Mouse (Mus musculus) heart, embryonic 13.5 days (tissue): ENCODE measurements around the gene Cxcl16. TPM values are rescaled to one million over a fixed set of nuclear protein-coding genes. Genes with fewer than 3 reads are reported as not detected.

Source experiments
- ATAC-seq: fragments of 200-750 bp; cut with Nextera tagmentation; 2 replicates; pipeline ENCODE4 v1.8.0; 2017; ENCODE audit warnings: moderate TSS enrichment; ENCODE audit not compliant: insufficient number of reproducible peaks, low FRiP score, low TSS enrichment; ENCODE audit errors: extremely low read depth
- H3K27ac ChIP-seq: fragments of 300-500 bp; sonication (generic); replicated peaks from 2 replicates; pipeline ENCODE4 v1.5.1; 2015; ENCODE audit warnings: moderate library complexity, mild to moderate bottlenecking, inconsistent platforms
- H3K27me3 ChIP-seq: fragments of 300-500 bp; sonication (generic); replicated peaks from 2 replicates; pipeline ENCODE4 v1.6.1; 2015; ENCODE audit warnings: mild to moderate bottlenecking, inconsistent platforms
- H3K36me3 ChIP-seq: fragments of 300-500 bp; sonication (generic); 2 replicates; pipeline ENCODE4 v1.6.1; 2015; ENCODE audit warnings: mild to moderate bottlenecking, inconsistent platforms
- H3K4me1 ChIP-seq: fragments of 300-500 bp; sonication (generic); 2 replicates; pipeline ENCODE4 v1.6.1; 2015; ENCODE audit warnings: inconsistent platforms
- H3K4me2 ChIP-seq: fragments of 300-500 bp; sonication (generic); 2 replicates; pipeline ENCODE4 v1.6.1; 2015; ENCODE audit warnings: inconsistent platforms, mild to moderate bottlenecking, moderate library complexity
- H3K4me3 ChIP-seq: fragments of 300-500 bp; sonication (generic); 2 replicates; pipeline ENCODE4 v1.5.1; 2015; ENCODE audit warnings: moderate library complexity, mild to moderate bottlenecking, inconsistent platforms
- H3K9ac ChIP-seq: fragments of 300-500 bp; sonication (generic); 2 replicates; pipeline ENCODE4 v1.6.1; 2015; ENCODE audit warnings: inconsistent platforms, mild to moderate bottlenecking, moderate library complexity
- H3K9me3 ChIP-seq: fragments of 300-500 bp; sonication (generic); 2 replicates; pipeline ENCODE4 v1.6.1; 2016; ENCODE audit warnings: inconsistent platforms
- WGBS: fragments of 180-500 bp; shearing (Covaris S2); methylation state at CpG from one replicate; pipeline ENCODE4 v1.1.7; 2015; ENCODE audit warnings: mixed read lengths; 5-methylcytosine and 5-hydroxymethylcytosine counted together
- polyA plus RNA-seq: library from polyadenylated mRNA; unstranded; fragments of >200 nt; fragmentation: Nextera tagmentation; extraction: Ambion mirVana; gene quantifications from 2 replicates; pipeline ENCODE4 v1.2.1, GENCODE M21; 2015

Cxcl16 gene
- 6.8 and 6.9 TPM in 2 replicates for polyA plus RNA-seq

- no peak for ATAC-seq
- Histone ChIP-seq H3K36me3 (peaks cover 9% of the 10 kb centered on the region), H3K4me2 (peak within 1 kb of the TSS; percentile 88), H3K9ac (peak within 1 kb of the TSS; percentile 84), H3K4me3 (peak within 1 kb of the TSS; percentile 65), H3K4me1 (peaks cover 9% of the 10 kb centered on the region), H3K9me3 (peaks cover 3% of the 10 kb centered on the region; the same call in 1 of the 2 replicates), H3K27ac (0 out of 2 replicates have a peak within 1 kb of the TSS, but pooled peaks have one; percentile 29), H3K27me3 (peaks cover 52% of the 10 kb centered on the region)
- 2% methylated on average over 30 of the region's 30 CpGs for WGBS
Observed at GRCm38 (mm10) chr11:70459601-70460101, at the start of gene Cxcl16. Gene Cxcl16, minus strand, starts transcription at chr11:70459984.

- Histone ChIP-seq H3K9ac (no peak overlapping the region), H3K4me2 (no peak overlapping the region), H3K9me3 (no peaks in the 10 kb centered on the region), H3K36me3 (no peaks in the 10 kb centered on the region), H3K27ac (no peak overlapping the region), H3K4me1 (peaks cover 9% of the 10 kb centered on the region; the same call in 1 of the 2 replicates), H3K27me3 (peaks cover 49% of the 10 kb centered on the region), H3K4me3 (no peak overlapping the region)
- no peak for ATAC-seq
- 67% methylated on average over 7 of the region's 7 CpGs for WGBS
Observed at GRCm38 (mm10) chr11:70506962-70507515, 47.3 kb upstream of the Cxcl16 start.

GRCm38 (mm10) chr11:70506385-70506784 lies 46.6 kb upstream of the Cxcl16 start:
- H3K4me1 ChIP-seq: peaks cover 9% of the 10 kb centered on the region; the same call in 1 of the 2 replicates
- H3K4me3 ChIP-seq: no peak overlapping the region
- H3K4me2 ChIP-seq: peak overlapping the region; percentile 37; the same call in 1 of the 2 replicates
- H3K27me3 ChIP-seq: peaks cover 49% of the 10 kb centered on the region
- no peak overlapping the region for H3K27ac ChIP-seq
- H3K9ac ChIP-seq: no peak overlapping the region
- no peaks in the 10 kb centered on the region for H3K36me3 ChIP-seq
- no peak for ATAC-seq
- H3K9me3 ChIP-seq: no peaks in the 10 kb centered on the region
- WGBS: 22% methylated on average over 4 of the region's 4 CpGs

DNA sequence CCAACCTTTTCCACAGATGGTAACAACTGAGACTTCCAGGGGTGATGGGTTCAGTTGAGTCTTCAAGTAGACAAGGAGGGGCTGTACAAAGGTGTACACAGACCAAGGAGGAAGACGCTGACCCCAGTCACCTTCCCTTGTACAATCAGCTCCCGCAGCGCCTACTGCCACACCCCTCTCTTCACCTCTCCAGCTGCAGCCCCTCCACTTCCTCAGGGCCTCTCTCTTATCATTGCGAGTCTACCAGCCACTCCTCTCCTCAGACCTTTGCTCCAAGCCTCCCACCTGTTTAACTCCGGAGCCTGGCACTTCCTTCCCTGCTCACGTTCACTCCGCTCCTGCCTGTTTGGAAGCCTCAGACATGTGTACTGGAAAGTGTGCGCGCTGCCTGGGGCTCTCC lies 45.2 kb upstream of the Cxcl16 start, which contains the start of gene Tm4sf5:
Gene Tm4sf5, plus strand, starts transcription at position 275 of the 400 bp plus-strand sequence.
- no peak within 1 kb of the TSS for H3K4me3 ChIP-seq
- H3K4me2 ChIP-seq: no peak within 1 kb of the TSS
- H3K27ac ChIP-seq: no peak within 1 kb of the TSS
- no peaks in the 10 kb centered on the region for H3K36me3 ChIP-seq
- ATAC-seq: no peak
- H3K9ac ChIP-seq: no peak within 1 kb of the TSS
- H3K9me3 ChIP-seq: no peaks in the 10 kb centered on the region
- WGBS: 41% methylated on average over 9 of the region's 9 CpGs
- H3K4me1 ChIP-seq: peaks cover 3% of the 10 kb centered on the region; the same call in 1 of the 2 replicates
- peaks cover 40% of the 10 kb centered on the region for H3K27me3 ChIP-seq

GRCm38 (mm10) chr11:70502018-70502417 lies 42.2 kb upstream of the Cxcl16 start:
- Histone ChIP-seq H3K27me3 (peaks cover 15% of the 10 kb centered on the region; the same call in 1 of the 2 replicates), H3K4me3 (no peak overlapping the region), H3K9me3 (no peaks in the 10 kb centered on the region), H3K4me2 (no peak overlapping the region), H3K27ac (no peak overlapping the region), H3K4me1 (no peaks in the 10 kb centered on the region), H3K36me3 (no peaks in the 10 kb centered on the region), H3K9ac (no peak overlapping the region)
- WGBS: 49% methylated on average over 3 of the region's 3 CpGs
- ATAC-seq: no peak

- Histone ChIP-seq H3K4me2 (no peak overlapping the region), H3K27me3 (peaks cover 11% of the 10 kb centered on the region; the same call in 1 of the 2 replicates), H3K4me3 (no peak overlapping the region), H3K4me1 (no peaks in the 10 kb centered on the region), H3K27ac (no peak overlapping the region), H3K9me3 (no peaks in the 10 kb centered on the region), H3K9ac (no peak overlapping the region), H3K36me3 (no peaks in the 10 kb centered on the region)
- no peak for ATAC-seq
- WGBS: 88% methylated on average over 1 of the region's 1 CpGs
Observed at GRCm38 (mm10) chr11:70500476-70500812, 40.7 kb upstream of the Cxcl16 start.

DNA sequence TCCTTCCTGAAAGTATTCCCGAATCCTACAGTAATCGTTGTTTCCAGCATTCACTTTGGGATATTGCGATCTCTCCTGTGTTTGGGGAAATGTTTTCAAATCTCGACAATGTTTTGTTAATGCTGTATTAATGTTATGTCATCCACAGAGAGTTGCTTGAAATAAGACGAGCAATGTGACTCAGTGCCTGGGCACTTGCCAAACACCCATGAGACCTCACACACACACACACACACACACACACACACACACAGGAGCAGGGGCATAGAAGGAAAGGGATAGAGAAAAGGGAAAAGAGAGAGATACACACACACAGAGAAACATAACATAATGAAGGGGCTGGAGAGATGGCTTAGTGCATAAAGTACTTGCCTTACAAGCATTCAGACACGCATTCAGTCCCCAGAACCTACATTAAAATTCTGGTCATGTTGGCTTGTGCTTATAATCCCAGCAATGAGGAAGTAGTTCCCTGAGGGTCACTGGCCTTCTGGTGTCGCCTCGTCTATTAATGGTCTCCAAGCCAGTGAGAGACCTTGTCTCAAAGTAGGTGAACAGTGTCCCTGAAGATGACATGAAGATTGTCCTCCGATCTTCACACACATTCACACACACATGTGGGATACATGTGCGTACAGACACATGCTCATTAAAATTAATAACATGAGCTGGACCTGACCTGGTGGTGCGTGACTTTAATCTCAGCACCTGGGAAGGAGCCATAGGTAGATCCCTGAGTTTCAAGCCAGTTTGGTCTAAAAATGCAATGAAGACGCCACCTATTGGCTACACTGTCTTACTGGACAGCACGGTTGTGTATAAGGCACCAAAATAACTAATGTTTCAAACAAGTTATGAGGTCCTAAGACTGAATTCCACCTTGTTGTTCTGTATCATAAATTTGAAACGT lies 40.0 kb upstream of the Cxcl16 start:
- 0 out of 2 replicates have a peak, but pooled peaks cover 5% of the 10 kb centered on the region for H3K27me3 ChIP-seq
- H3K36me3 ChIP-seq: no peaks in the 10 kb centered on the region
- H3K9me3 ChIP-seq: no peaks in the 10 kb centered on the region
- H3K9ac ChIP-seq: no peak overlapping the region
- ATAC-seq: no peak
- H3K4me1 ChIP-seq: no peaks in the 10 kb centered on the region
- no peak overlapping the region for H3K4me2 ChIP-seq
- 64% methylated on average over 14 of the region's 14 CpGs for WGBS
- H3K27ac ChIP-seq: no peak overlapping the region
- H3K4me3 ChIP-seq: no peak overlapping the region

GRCm38 (mm10) chr11:70489684-70490083 lies 29.9 kb upstream of the Cxcl16 start:
- Histone ChIP-seq H3K36me3 (no peaks in the 10 kb centered on the region), H3K27ac (no peak overlapping the region)
- WGBS: 66% methylated on average over 6 of the region's 6 CpGs

GRCm38 (mm10) chr11:70489138-70489537 lies 29.4 kb upstream of the Cxcl16 start:
- Histone ChIP-seq H3K9me3 (no peaks in the 10 kb centered on the region), H3K4me2 (no peak overlapping the region), H3K36me3 (no peaks in the 10 kb centered on the region), H3K27me3 (no peaks in the 10 kb centered on the region), H3K4me3 (no peak overlapping the region), H3K4me1 (no peaks in the 10 kb centered on the region), H3K27ac (no peak overlapping the region), H3K9ac (no peak overlapping the region)
- no peak for ATAC-seq
- WGBS: 82% methylated on average over 3 of the region's 3 CpGs

More at GRCm38 (mm10) chr11:70489684-70490083, 29.9 kb upstream of the Cxcl16 start:
- Histone ChIP-seq H3K27me3 (no peaks in the 10 kb centered on the region), H3K9ac (no peak overlapping the region), H3K4me3 (no peak overlapping the region), H3K9me3 (no peaks in the 10 kb centered on the region), H3K4me1 (no peaks in the 10 kb centered on the region), H3K4me2 (no peak overlapping the region)
- ATAC-seq: no peak

- Histone ChIP-seq H3K27ac (no peak overlapping the region), H3K4me1 (no peaks in the 10 kb centered on the region), H3K4me3 (no peak overlapping the region), H3K4me2 (no peak overlapping the region), H3K36me3 (no peaks in the 10 kb centered on the region), H3K9ac (no peak overlapping the region), H3K27me3 (no peaks in the 10 kb centered on the region), H3K9me3 (no peaks in the 10 kb centered on the region)
- 40% methylated on average over 4 of the region's 4 CpGs for WGBS
- ATAC-seq: no peak
Observed at GRCm38 (mm10) chr11:70487816-70488215, 28.0 kb upstream of the Cxcl16 start.

DNA sequence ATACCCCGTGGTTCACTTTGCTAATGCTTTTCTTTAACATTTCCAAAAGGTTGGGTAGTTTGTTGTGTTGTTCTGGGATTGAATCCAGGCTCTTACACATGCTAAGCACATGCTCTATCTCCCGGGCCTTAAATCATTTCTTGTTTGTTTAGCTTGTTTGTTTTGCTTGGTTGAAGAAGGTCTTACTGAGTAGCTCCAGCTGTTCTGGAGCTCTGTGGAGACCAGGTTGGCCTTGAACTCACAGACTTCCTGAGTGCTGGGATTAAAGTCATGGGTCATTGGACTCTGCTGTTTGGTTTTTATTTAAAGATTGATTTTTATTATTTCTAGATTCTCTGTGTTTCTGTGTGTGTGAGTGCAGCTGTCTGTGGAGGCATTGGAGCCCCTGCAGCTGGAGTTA lies 25.7 kb upstream of the Cxcl16 start:
- H3K4me1 ChIP-seq: no peaks in the 10 kb centered on the region
- H3K27me3 ChIP-seq: no peaks in the 10 kb centered on the region
- no peak overlapping the region for H3K4me3 ChIP-seq
- no peak overlapping the region for H3K9ac ChIP-seq
- no peak overlapping the region for H3K27ac ChIP-seq
- no peak overlapping the region for H3K4me2 ChIP-seq
- WGBS: 55% methylated on average over 2 of the region's 2 CpGs
- H3K9me3 ChIP-seq: no peaks in the 10 kb centered on the region
- ATAC-seq: no peak
- no peaks in the 10 kb centered on the region for H3K36me3 ChIP-seq
